Mouse (Mus musculus) myocyte (in vitro differentiated cells): ENCODE data around the gene B2m. TPM values are rescaled to one million over a fixed set of nuclear protein-coding genes. Genes with fewer than 3 reads are reported as not detected.
A peak's percentile ranks its signal among the peaks of the same experiment; 100 is the strongest.
"Not testable (repeated sequence)": the region's sequence is repeated elsewhere in the genome, so short reads cannot be mapped to it uniquely, and the experiment has no call there.

Experiments
- H3K27me3 ChIP-seq: one replicate; pipeline ENCODE4 v1.6.1; 2011; ENCODE audit not compliant: control insufficient read depth, insufficient read depth, insufficient read length
- H3K36me3 ChIP-seq: one replicate; pipeline ENCODE4 v1.6.1; 2011; ENCODE audit not compliant: control insufficient read depth, insufficient read depth
- H3K4me2 ChIP-seq: one replicate; pipeline ENCODE4 v1.6.1; 2011; ENCODE audit warnings: low read depth, control low read depth
- H3K4me3 ChIP-seq: one replicate; pipeline ENCODE4 v1.5.1; 2011; ENCODE audit warnings: mild to moderate bottlenecking, control low read depth, moderate library complexity
- H3K79me2 ChIP-seq: one replicate; pipeline ENCODE4 v1.6.1; 2011; ENCODE audit not compliant: control insufficient read depth, insufficient read depth
- H3ac ChIP-seq: one replicate; pipeline ENCODE4 v1.6.1; 2011; ENCODE audit not compliant: control insufficient read depth, insufficient read length
- CEBPB ChIP-seq: IDR thresholded peaks from 2 replicates; pipeline ENCODE4 v1.6.1; 2011; ENCODE audit warnings: mild to moderate bottlenecking, moderate library complexity; ENCODE audit not compliant: poor library complexity, insufficient read depth, severe bottlenecking
- E2F4 ChIP-seq: IDR thresholded peaks from one replicate; pipeline ENCODE4 v1.6.1; 2011; ENCODE audit warnings: mild to moderate bottlenecking, control low read depth, moderate library complexity; ENCODE audit not compliant: insufficient read depth
- MAX ChIP-seq: IDR thresholded peaks from one replicate; pipeline ENCODE4 v1.6.1; 2011; ENCODE audit warnings: low read depth, mild to moderate bottlenecking, control low read depth
- MYOD1 ChIP-seq, 3 experiments: IDR thresholded peaks; one replicate each; pipeline ENCODE4 v1.6.1; 2011; ENCODE audit warnings: control low read depth in 2 of 3, low read depth in 2 of 3, mild to moderate bottlenecking in 2 of 3, moderate library complexity in 1 of 3; ENCODE audit not compliant: insufficient read length in 2 of 3, control insufficient read depth in 1 of 3
- MYOG ChIP-seq, 3 experiments: IDR thresholded peaks; one replicate each; pipeline ENCODE4 v1.6.1; 2011; ENCODE audit warnings: control low read depth in 2 of 3, low read depth in 2 of 3, mild to moderate bottlenecking in 2 of 3; ENCODE audit not compliant: insufficient read length in 2 of 3, control insufficient read depth in 1 of 3, insufficient read depth in 1 of 3
- POLR2A ChIP-seq: IDR thresholded peaks from one replicate; pipeline ENCODE4 v1.6.1; 2011; ENCODE audit warnings: low read depth, mild to moderate bottlenecking, control low read depth, moderate library complexity; ENCODE audit not compliant: insufficient read length
- POLR2AphosphoS2 ChIP-seq: IDR thresholded peaks from one replicate; pipeline ENCODE4 v1.6.1; 2011; ENCODE audit warnings: low read depth, control low read depth; ENCODE audit not compliant: insufficient read length
- REST ChIP-seq: IDR thresholded peaks from one replicate; pipeline ENCODE4 v1.6.1; 2011; ENCODE audit warnings: mild to moderate bottlenecking, control low read depth, moderate library complexity; ENCODE audit not compliant: insufficient read depth, insufficient read length
- SRF ChIP-seq: IDR thresholded peaks from one replicate; pipeline ENCODE4 v1.6.1; 2011; ENCODE audit warnings: low read depth; ENCODE audit not compliant: control insufficient read depth, insufficient read length
- TCF12 ChIP-seq: IDR thresholded peaks from one replicate; pipeline ENCODE4 v1.6.1; 2011; ENCODE audit warnings: mild to moderate bottlenecking, control low read depth; ENCODE audit not compliant: poor library complexity, insufficient read depth, severe bottlenecking
- TCF3 ChIP-seq: IDR thresholded peaks from one replicate; pipeline ENCODE4 v1.6.1; 2011; ENCODE audit warnings: low read depth, control low read depth; ENCODE audit not compliant: insufficient read length
- USF1 ChIP-seq: IDR thresholded peaks from one replicate; pipeline ENCODE4 v1.6.1; 2011; ENCODE audit warnings: low read depth, mild to moderate bottlenecking, control low read depth, moderate library complexity
- polyA plus RNA-seq: library from polyadenylated mRNA; unstranded; fragments of >200 nt; fragmentation: generic; extraction: Trizol; gene quantifications from one replicate; pipeline ENCODE4 v1.2.1, GENCODE M21; 2012; ENCODE audit warnings: missing spikeins

The B2m gene
- polyA plus RNA-seq: 321 TPM

DNA sequence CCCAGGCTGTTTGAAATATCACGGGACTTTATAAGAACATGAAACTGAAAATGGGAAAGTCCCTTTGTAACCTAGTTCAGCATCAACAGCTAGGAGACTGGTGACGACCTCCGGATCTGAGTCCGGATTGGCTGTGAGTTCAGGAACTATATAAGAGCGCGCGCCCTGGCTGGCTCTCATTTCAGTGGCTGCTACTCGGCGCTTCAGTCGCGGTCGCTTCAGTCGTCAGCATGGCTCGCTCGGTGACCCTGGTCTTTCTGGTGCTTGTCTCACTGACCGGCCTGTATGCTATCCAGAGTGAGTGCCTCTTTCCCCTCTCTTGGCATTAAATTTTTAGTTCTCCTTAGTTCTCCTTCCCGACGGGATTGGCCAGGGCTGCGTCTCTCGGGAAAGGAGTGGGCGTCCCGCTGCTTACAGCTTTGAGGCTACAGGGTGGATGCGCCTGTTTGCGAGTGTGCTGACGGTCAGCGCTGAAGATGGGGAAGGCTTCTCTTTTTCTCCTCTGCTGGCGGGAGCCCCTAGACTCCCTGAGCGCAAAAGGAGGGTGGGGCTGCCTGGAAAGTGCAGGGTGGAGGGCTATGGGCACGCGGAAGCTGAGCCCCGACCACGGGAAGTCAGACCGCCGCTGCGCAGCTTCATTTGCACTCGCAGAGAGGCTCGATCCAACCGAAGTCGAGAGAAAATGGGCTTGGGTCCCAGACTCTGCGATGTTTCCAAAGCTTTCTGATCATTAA, at the start of gene B2m:
B2m (plus strand) TSS at position 179 of the 734 bp plus-strand sequence.
- Histone ChIP-seq H3K36me3 (peaks cover 11% of the 10 kb centered on the region), H3K79me2 (peaks cover 39% of the 10 kb centered on the region)
- TF ChIP-seq SRF (no peak), POLR2A (peak; percentile 98), MYOG (IDR thresholded peaks at IDR 0.05; ENCODE audit: control insufficient read depth in 1 of 3, insufficient read depth in 1 of 3, insufficient read length in 2 of 3, low read depth in 2 of 3) (no peak), TCF3 (no peak), MAX (no peak), CEBPB (no peak), E2F4 (no peak), REST (peak; percentile 3), USF1 (no peak), MYOD1 (IDR thresholded peaks at IDR 0.05; ENCODE audit: control insufficient read depth in 1 of 3, insufficient read length in 2 of 3, low read depth in 2 of 3) (no peak), POLR2AphosphoS2 (peak; percentile 100), TCF12 (no peak)

DNA sequence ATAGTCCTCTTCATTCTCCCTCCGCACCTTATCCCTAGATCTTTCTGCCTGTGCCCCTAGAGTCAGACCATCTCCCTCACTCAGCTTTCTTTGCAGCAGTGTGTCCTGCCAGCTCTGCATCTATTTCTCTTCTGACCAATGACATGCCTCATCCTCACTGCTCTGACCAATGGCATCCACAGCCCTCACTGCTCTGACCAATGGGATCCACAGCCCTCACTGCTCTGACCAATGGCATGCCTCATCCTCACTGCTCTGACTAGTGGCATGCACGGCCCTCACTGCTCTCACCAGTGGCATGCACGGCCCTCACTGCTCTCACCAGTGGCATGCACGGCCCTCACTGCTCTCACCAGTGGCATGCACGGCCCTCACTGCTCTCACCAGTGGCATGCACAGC, 49.8 kb upstream of the B2m start:
- H3K4me2 ChIP-seq, H3K4me3 ChIP-seq, H3K27me3 ChIP-seq, H3ac ChIP-seq, H3K79me2 ChIP-seq: not testable (repeated sequence)
- peaks cover 26% of the 10 kb centered on the region for H3K36me3 ChIP-seq

More for the DNA sequence above, at the start of gene B2m:
- Histone ChIP-seq H3K4me2 (peak within 1 kb of the TSS; percentile 93), H3K27me3 (no peaks in the 10 kb centered on the region), H3K4me3 (peak within 1 kb of the TSS; percentile 91), H3ac (peak within 1 kb of the TSS; percentile 93)

DNA sequence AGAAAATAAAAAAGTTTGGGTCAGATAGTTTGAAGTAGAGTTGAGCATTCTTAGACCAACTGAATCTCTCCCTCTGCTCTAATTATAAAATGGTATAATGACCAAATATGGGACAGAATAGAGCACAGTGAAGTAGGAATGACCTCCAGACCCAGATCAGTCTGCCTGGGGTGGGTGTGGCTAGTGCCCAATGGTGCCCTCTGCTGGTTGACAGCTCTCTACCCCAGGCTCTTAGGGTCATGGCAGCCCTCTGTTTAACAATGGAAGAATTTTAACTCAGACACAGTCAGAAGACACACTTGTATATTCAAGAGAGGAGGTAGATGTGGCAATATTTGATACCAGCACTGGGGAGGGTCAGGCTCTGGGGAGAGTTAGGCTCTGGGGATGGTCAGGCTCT, 45.4 kb upstream of the B2m start:
- peaks cover 6% of the 10 kb centered on the region for H3K36me3 ChIP-seq
- H3K27me3 ChIP-seq: no peaks in the 10 kb centered on the region
- no peak overlapping the region for H3ac ChIP-seq
- H3K4me2 ChIP-seq: no peak overlapping the region
- no peak overlapping the region for H3K4me3 ChIP-seq
- TF ChIP-seq POLR2AphosphoS2 (no peak), MAX (no peak), MYOG (IDR thresholded peaks at IDR 0.05; ENCODE audit: control insufficient read depth in 1 of 3, insufficient read depth in 1 of 3, insufficient read length in 2 of 3, low read depth in 2 of 3) (no peak), CEBPB (no peak), TCF12 (no peak), USF1 (no peak), POLR2A (no peak), MYOD1 (IDR thresholded peaks at IDR 0.05; ENCODE audit: control insufficient read depth in 1 of 3, insufficient read length in 2 of 3, low read depth in 2 of 3) (no peak), TCF3 (no peak), REST (no peak), SRF (no peak), E2F4 (no peak)
- H3K79me2 ChIP-seq: no peaks in the 10 kb centered on the region

DNA sequence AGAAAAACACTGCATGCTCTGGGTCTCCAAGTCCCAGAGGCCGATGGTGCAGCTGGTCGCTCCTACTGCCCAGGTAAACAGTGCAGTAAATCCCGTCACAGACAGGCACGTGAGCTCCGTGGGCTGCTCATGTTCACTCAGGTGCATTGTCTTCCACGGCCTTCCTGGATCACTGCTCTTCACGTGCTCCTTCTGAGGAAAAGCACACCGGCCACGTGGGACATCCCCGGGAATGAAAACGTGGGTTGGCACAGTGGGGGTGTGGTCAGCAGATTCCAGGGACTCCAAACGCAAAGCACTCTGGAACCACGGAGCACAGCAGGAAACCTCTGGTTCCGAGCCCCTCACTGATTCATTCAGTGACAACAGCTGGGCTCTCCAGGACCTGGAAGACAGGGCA, 39.4 kb upstream of the B2m start:
- H3K27me3 ChIP-seq: no peaks in the 10 kb centered on the region
- H3K4me2 ChIP-seq: no peak overlapping the region
- TF ChIP-seq USF1: no peak
- no peak for TF ChIP-seq MAX
- TF ChIP-seq MYOD1 (IDR thresholded peaks at IDR 0.05; ENCODE audit: control insufficient read depth in 1 of 3, insufficient read length in 2 of 3, low read depth in 2 of 3): no peak
- TF ChIP-seq MYOG (IDR thresholded peaks at IDR 0.05; ENCODE audit: control insufficient read depth in 1 of 3, insufficient read depth in 1 of 3, insufficient read length in 2 of 3, low read depth in 2 of 3): no peak
- TF ChIP-seq CEBPB: no peak
- TF ChIP-seq REST: no peak
- TF ChIP-seq TCF3: no peak
- no peak for TF ChIP-seq E2F4
- H3K79me2 ChIP-seq: no peaks in the 10 kb centered on the region
- H3ac ChIP-seq: no peak overlapping the region
- H3K36me3 ChIP-seq: peaks cover 29% of the 10 kb centered on the region
- no peak overlapping the region for H3K4me3 ChIP-seq

GRCm38 (mm10) chr2:122109714-122110113, 37.8 kb upstream of the B2m start:
- Histone ChIP-seq H3ac (no peak overlapping the region), H3K36me3 (peaks cover 29% of the 10 kb centered on the region), H3K27me3 (no peaks in the 10 kb centered on the region), H3K4me2 (no peak overlapping the region), H3K4me3 (no peak overlapping the region), H3K79me2 (no peaks in the 10 kb centered on the region)
- no peak for TF ChIP-seq MYOG (IDR thresholded peaks at IDR 0.05; ENCODE audit: control insufficient read depth in 1 of 3, insufficient read depth in 1 of 3, insufficient read length in 2 of 3, low read depth in 2 of 3)
- TF ChIP-seq REST: no peak
- TF ChIP-seq TCF12: no peak
- no peak for TF ChIP-seq MAX
- no peak for TF ChIP-seq E2F4
- no peak for TF ChIP-seq MYOD1 (IDR thresholded peaks at IDR 0.05; ENCODE audit: control insufficient read depth in 1 of 3, insufficient read length in 2 of 3, low read depth in 2 of 3)
- no peak for TF ChIP-seq SRF
- no peak for TF ChIP-seq CEBPB
- TF ChIP-seq POLR2AphosphoS2: no peak
- no peak for TF ChIP-seq POLR2A
